Mouse (Mus musculus): ENCODE measurements at regions not wholly inside any gene's neighbourhood (a gene's known extent, or its start where the extent isn't known, plus 50 kb on each side); places are given as distances from the start of the nearest gene placed in this dataset.

- TF ChIP-seq CTCF (IDR thresholded peaks at IDR 0.05; ENCODE audit: borderline replicate concordance, insufficient read depth, low read depth, low read length) (no peak), POLR2A (IDR thresholded peaks at IDR 0.05; ENCODE audit: borderline replicate concordance, insufficient read depth, low read length) (no peak)
Observed at GRCm38 (mm10) chr5:60516416-60516815, 1292.2 kb upstream of the G6pd2 start.
